Mouse (Mus musculus) lung, postnatal 14 days (tissue): ENCODE measurements around the gene Fndc5.

ENCODE experiments used
- DNase-seq: peaks from one replicate; pipeline ENCODE4 v3.0.0; 2021

The Fndc5 gene

GRCm38 (mm10) chr4:129124652-129125146 is 12.1 kb upstream of the Fndc5 start:
- DNase-seq: no peak

- DNase-seq: peak; percentile 35
Measured at GRCm38 (mm10) chr4:129125736-129126451, 10.9 kb upstream of the Fndc5 start.

GRCm38 (mm10) chr4:129128582-129129338 is 8.0 kb upstream of the Fndc5 start:
- no peak for DNase-seq

GRCm38 (mm10) chr4:129129387-129129786 is 7.4 kb upstream of the Fndc5 start:
- DNase-seq: no peak

GRCm38 (mm10) chr4:129130149-129130548 is 6.7 kb upstream of the Fndc5 start:
- peak; percentile 48 for DNase-seq

- DNase-seq: no peak
Measured at GRCm38 (mm10) chr4:129130755-129131303, 6.0 kb upstream of the Fndc5 start.

- peak; percentile 86 for DNase-seq
Measured at GRCm38 (mm10) chr4:129134799-129135585, 1.8 kb upstream of the Fndc5 start.

- no peak for DNase-seq
Measured at GRCm38 (mm10) chr4:129135637-129136036, 1.2 kb upstream of the Fndc5 start.

GRCm38 (mm10) chr4:129136189-129136578 is 615 bp upstream of the Fndc5 start:
- DNase-seq: no peak

- DNase-seq: no peak
Measured at GRCm38 (mm10) chr4:129137392-129138321, 858 bp downstream of the Fndc5 start.

GRCm38 (mm10) chr4:129139642-129140041 is 2.8 kb downstream of the Fndc5 start:
- DNase-seq: no peak

GRCm38 (mm10) chr4:129140808-129141207 is 4.0 kb downstream of the Fndc5 start:
- no peak for DNase-seq

GRCm38 (mm10) chr4:129141560-129142438 is 5.0 kb downstream of the Fndc5 start:
- no peak for DNase-seq

GRCm38 (mm10) chr4:129142439-129143045 is 5.7 kb downstream of the Fndc5 start:
- no peak for DNase-seq

- DNase-seq: no peak
Measured at GRCm38 (mm10) chr4:129143509-129143908, 6.7 kb downstream of the Fndc5 start.

- DNase-seq: no peak
Measured at GRCm38 (mm10) chr4:129144401-129145367, 7.9 kb downstream of the Fndc5 start.

GRCm38 (mm10) chr4:129145411-129145810 is 8.6 kb downstream of the Fndc5 start:
- DNase-seq: no peak

GRCm38 (mm10) chr4:129145943-129146342 is 9.1 kb downstream of the Fndc5 start:
- no peak for DNase-seq

- no peak for DNase-seq
Measured at GRCm38 (mm10) chr4:129146392-129146791, 9.6 kb downstream of the Fndc5 start.
